Mouse (Mus musculus) ES-Bruce4 (cell line): ENCODE measurements around the gene Lmbrd2.

ENCODE experiments used
- CTCF ChIP-seq: IDR thresholded peaks from one replicate; pipeline ENCODE4 v1.8.1; 2011; ENCODE audit warnings: low read depth, low read length
- EP300 ChIP-seq: IDR thresholded peaks from 2 replicates; pipeline ENCODE4 v1.6.1; 2011; ENCODE audit warnings: low read depth, low read length; ENCODE audit not compliant: insufficient read depth

GRCm38 (mm10) chr15:9131499-9131888 is 8.9 kb upstream of the Lmbrd2 start:
- TF ChIP-seq CTCF (no peak), EP300 (no peak)
